Mouse (Mus musculus) ES-Bruce4 (cell line): Measurements from ENCODE around the gene Doc2g.

Experiments
- CTCF ChIP-seq: IDR thresholded peaks from one replicate; pipeline ENCODE4 v1.8.1; 2011; ENCODE audit warnings: low read depth, low read length
- POLR2A ChIP-seq: IDR thresholded peaks from one replicate; pipeline ENCODE4 v1.8.1; 2011; ENCODE audit warnings: low read length; ENCODE audit not compliant: insufficient read depth

DNA sequence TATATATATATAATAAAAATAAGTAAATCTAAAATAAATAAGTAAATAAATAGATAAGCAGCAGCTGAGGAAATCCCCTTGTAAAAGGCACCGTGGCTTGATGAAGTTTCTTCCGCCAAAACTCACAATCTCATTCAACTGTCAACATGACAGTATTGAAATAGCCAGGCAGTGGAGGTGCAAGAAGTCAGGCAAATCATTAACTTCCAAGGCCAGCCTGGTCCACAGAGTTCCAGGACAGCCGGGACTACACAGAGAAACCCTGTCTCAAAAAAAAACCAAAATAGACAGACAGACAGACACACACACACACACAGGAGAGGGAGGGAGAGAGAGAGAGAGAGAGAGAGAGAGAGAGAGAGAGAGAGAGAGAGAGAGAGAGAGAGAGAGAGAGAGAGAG, 30.2 kb downstream of the Doc2g start:
- TF ChIP-seq POLR2A (no peak), CTCF (no peak)
